Mouse (Mus musculus) cerebellum, adult 8-10 months (tissue): Measurements from ENCODE around the gene Cd68.
"Not testable (repeated sequence)": the region's sequence is repeated elsewhere in the genome, so short reads cannot be mapped to it uniquely, and the experiment has no call there.

Experiments used
- DNase-seq: peaks from one replicate; pipeline ENCODE4 v3.0.0; 2022

Cd68 gene

DNA sequence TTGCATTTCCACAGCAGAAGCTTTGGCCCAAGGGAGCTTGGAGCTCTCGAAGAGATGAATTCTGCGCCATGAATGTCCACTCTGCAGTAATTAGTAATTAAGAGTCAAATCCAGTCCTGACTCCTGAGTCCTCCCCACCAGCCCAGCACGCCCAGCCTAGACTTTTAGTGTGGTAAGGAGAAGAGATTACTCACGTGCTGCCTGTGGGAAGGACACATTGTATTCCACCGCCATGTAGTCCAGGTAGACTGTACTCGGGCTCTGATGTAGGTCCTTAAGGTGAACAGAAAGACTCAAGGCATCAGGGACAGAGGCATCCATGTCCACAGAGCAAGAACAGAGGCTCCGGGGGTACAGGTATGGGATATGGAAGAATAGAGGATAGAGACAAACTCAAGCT lies 1.1 kb downstream of the Cd68 start:
- DNase-seq, result no peak

DNA sequence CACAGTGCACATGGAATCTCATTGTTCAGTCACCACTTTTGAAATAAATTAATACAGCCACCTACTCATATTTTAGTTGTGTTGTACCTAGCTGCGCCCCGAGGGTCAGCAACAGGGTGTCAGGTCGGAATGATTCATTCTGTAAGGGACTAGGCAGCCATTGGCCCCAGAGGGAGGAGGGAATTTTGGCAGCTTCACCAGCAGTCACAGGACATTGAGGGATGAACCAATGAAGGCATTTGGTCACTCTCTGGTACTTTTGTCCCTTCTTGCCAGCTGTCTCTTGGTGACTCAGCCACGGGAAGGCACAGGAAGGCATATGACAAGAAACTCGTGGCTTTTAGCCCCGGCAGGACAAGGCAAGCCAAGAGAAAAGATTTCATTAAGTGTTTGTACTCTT lies 2.2 kb downstream of the Cd68 start:
- DNase-seq, result no peak

GRCm38 (mm10) chr11:69662967-69663671 lies 2.8 kb downstream of the Cd68 start:
- DNase-seq, result peak; percentile 50

DNA sequence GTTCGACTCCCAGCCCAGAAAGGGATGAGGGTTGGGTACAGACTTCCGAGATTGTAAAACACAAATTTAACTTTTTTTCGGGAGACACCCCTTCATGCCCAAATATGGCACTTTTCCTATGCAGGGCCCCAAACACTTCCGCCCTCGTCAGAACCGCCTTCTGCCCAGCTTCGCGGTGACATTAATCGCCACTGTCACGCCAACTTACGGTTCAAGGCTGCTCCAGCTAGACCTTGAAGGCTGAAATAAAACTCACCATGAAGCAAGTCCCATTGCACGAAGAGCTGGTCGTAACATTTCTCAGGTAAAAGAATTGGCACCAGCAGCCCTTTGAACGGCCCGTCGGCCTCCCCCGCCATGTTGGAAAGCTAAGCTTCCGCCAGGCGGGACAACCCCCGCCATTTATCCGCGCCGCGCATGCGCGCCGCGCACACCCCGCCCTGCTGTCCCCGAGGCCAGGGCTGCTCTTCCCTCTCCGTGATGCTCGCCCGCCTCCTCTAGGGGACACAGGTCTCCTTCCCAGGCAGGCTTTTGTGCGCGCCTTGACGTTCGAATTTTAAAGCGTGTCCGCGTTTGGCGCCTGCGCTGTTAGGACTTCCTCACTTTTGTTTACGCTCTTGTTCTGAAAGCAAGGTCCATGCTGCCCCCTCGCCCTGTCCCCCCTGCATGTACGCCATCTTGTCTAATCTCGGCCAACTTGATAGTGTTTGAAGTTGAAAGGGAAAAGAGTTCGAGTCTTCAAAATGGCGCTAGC lies 3.6 kb downstream of the Cd68 start, which contains the start of gene Mpdu1:
Gene Mpdu1 (minus strand): TSS at position 430 of the 754 bp plus-strand sequence.
- DNase-seq, result peak; percentile 91

DNA sequence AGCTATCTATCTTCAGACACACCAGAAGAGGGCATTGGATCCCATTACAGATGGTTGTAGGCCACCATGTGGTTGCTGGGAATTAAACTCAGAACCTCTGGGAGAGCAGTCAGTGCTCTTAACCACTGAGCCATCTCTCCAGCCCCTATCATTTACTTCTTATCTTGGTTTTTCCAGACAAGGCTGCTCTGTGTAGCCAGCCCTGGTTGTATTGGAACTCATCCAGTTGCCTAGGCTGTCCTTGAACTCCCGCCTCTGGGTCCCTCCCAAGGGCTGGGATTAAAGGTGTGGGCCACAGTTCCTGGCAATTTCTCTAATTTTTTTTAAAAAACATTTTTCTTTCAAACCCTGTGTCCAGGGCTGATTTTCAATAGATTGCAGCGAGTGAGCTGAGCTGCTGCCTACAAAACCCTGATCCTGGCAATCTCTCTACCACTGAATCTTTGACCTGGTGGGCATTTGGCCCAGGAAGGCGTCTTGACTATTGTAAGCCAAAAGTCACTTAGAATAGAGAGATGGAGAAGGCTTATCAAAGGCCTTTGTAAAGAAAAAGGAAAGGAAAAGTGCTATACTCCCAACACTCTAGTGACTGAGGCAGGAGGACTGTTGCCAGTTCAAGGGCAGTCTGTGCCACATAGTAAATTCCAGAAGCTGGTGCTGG lies 4.6 kb downstream of the Cd68 start:
- DNase-seq, result no peak

DNA sequence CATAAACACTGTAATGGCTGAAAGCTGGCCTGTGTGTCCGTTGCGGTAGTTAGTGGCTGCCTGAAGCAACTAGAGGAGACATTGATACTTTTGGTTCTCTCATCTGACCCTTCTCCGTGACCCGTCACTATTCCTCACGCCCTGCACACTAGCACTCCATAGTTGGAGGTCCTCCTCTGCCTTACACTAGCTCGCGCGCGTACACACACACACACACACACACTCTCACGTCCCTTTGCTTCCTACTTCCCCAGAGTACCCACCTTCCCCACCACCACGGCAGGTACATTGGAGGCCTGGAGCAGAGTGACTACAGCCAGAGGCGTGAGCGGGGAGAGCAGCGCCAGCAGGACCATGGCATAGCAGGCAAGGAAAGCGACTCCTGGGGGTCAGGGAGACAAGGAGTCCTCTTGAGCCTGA lies 8.5 kb downstream of the Cd68 start:
- DNase-seq, result no peak

DNA sequence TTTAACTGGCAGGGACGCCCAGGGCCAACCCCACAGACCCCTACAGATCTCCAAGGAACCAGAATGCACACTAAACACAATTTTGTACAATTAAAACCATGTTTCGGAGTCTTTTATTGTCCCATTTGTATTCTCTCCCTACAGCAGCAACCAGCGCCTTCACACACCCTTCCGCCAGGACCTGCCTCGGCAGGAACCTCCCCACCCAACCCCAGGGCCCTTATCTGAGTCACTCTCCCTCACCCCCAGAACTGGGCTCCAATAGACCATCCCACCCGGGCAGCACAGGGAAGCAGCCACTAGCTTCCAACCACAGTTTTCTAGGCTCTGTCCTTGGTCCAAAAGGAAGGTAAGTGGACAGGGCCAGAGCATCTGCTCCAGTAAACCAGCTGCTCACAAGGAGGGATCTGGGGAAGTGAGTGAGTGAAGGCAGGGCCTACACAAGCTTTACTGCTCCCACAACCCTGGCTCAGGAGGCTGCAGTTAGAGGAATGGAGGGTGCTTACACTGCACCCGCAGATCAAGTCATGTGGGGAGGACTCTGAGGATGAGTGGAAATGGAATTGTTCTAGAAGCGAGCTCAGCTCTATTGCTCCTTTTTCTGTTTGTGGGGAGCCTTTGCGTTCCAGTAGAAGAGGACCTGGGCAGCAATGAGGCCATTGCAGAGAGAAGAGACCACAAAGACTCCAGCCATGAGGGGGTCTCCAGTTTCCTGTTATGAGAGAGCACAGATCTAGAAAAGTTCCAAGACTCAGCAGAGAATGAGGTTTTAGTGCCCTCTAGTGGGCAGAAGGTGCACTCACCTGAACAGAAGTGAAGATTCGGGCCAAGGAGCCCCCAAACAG lies 9.1 kb downstream of the Cd68 start:
- peak; percentile 54 for DNase-seq

- DNase-seq, result no peak
Measured at GRCm38 (mm10) chr11:69656065-69656455, 9.9 kb downstream of the Cd68 start.

DNA sequence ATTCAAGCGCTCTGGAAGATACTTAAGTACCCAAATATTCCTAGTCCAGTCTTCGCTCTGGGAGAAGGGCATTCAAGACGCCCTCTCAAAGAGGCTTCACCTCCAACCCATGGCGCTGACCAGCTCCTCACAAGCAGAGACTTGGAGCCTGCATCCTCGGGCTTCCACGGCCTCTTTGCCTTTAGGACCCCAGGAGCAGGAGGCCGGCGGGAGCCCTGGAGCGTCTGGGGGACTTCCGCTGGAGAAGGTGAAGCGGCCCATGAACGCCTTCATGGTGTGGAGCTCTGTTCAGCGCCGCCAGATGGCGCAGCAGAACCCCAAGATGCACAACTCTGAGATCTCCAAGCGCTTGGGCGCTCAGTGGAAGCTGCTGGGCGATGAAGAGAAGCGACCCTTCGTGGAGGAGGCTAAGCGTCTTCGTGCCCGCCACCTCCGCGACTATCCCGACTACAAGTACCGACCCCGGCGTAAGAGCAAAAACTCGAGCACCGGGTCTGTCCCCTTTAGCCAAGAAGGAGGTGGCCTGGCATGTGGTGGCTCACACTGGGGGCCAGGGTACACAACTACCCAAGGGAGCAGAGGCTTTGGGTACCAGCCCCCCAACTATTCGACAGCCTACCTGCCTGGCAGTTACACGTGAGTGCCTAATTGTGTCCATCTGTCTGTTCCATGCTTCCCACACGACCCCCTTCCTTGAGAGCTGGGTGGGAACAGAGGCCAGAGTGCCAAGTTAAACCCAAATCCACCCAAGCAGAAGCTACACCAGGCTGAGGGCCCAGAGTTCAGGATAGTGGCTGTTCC lies 10.5 kb downstream of the Cd68 start, which contains the start of gene Sox15:
Gene Sox15 (plus strand): TSS at position 51 of the 801 bp plus-strand sequence.
- DNase-seq, result peak; percentile 72

DNA sequence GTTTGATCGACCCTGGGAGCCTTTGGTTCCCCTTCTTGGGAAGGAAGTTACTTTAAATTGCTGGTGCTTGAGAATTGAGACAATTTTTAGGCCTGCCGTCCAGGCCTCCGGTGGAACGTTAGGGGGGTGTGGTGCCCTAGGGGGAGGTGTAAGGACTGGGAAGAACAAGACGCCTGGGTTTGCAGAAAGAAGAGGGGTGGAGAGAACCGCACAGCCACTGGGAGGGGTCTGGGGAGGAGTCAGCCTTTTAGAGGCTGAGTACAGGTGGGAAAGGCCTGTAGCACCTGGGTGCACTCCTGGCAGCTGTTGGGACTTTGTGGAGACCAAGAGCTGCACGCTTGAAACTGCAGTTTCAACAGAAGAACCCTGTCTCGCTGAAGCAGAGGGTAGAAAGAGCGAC lies 11.2 kb downstream of the Cd68 start:
- no peak for DNase-seq

GRCm38 (mm10) chr11:69653399-69653798 lies 12.6 kb downstream of the Cd68 start:
- DNase-seq, result no peak

GRCm38 (mm10) chr11:69645860-69646259 lies 20.1 kb downstream of the Cd68 start:
- no peak for DNase-seq

GRCm38 (mm10) chr11:69635471-69635870 lies 30.5 kb downstream of the Cd68 start:
- no peak for DNase-seq

GRCm38 (mm10) chr11:69633128-69633866 lies 32.7 kb downstream of the Cd68 start:
- DNase-seq, result peak; percentile 68

GRCm38 (mm10) chr11:69632284-69633089 lies 33.5 kb downstream of the Cd68 start, which contains the start of gene Fxr2:
Fxr2 (plus strand) TSS chr11:69632990.
- peak; percentile 100 for DNase-seq

DNA sequence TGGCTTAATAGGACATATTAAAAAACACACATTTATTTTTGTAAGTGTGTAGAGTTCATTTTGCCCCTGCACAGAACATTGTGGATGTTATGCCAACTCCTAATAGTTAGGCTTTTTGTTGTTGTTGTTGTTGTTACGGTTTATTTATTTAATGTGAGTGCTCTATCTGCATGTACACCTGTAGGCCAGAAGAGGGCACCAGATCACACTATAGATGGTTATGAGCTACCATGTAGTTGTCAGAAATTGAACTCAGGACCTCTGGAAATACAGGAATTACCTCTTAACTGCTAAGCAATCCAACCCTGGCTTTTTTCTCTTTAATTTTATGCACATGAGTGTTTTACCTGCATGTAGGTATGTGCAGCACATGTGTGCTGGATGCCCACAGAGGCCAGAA lies 36.2 kb downstream of the Cd68 start:
- DNase-seq, result no peak

- DNase-seq, result peak; percentile 82
Measured at GRCm38 (mm10) chr11:69628286-69628685, 37.7 kb downstream of the Cd68 start.

- DNase-seq, result not testable (repeated sequence)
Measured at GRCm38 (mm10) chr11:69624339-69624738, 41.6 kb downstream of the Cd68 start.

- no peak for DNase-seq
Measured at GRCm38 (mm10) chr11:69623006-69623405, 42.9 kb downstream of the Cd68 start.

DNA sequence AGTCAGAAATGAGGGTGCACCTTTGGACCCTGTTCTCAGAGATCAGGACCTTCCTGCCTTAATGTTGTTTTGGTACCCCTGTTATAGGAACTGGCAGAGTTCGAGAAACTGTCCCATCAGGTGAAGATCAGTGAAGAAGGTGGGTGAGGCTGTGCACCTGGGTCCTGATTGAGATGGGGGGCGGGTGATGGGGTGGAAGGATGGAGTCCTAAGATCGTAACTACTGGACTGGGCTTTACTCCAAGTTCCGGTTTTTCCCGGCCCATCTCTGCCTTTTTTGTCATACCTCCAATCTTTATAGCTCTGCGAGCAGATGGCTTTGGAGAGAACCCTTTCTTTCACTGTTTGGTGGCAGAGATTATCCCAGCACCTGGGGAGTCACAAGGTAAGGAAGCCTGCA lies 43.5 kb downstream of the Cd68 start:
- DNase-seq, result peak; percentile 61
